Mouse (Mus musculus): Measurements from ENCODE around the gene Krt71.

Krt71 gene

DNA sequence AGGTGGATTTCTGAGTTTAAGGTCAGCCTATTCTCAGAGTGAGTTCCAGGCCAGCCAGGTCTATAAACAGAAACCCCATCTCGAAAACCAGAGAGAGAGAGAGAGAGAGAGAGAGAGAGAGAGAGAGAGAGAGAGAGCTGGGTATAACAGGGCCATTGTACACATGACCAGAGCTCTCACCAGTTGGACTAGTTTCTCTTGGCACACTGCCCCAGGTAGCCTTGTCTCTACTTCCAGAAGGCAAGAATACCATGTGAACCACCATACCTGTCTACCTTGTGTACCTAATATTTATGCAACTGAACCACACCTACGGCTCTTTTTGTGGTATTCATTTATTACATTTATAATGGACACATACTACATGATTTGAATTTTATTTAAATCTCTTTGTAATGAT, 54.7 kb downstream of the Krt71 start:
- DNase-seq (ENCODE audit: low spot score in 2 of 2): no peak
